Mouse (Mus musculus) B cell, adult 2 months (primary cell): ENCODE measurements around the gene Entpd7.

Source experiments
- DNase-seq, 2 experiments: peaks; one replicate each; pipeline ENCODE4 v3.0.0; 2022

Entpd7 gene

DNA sequence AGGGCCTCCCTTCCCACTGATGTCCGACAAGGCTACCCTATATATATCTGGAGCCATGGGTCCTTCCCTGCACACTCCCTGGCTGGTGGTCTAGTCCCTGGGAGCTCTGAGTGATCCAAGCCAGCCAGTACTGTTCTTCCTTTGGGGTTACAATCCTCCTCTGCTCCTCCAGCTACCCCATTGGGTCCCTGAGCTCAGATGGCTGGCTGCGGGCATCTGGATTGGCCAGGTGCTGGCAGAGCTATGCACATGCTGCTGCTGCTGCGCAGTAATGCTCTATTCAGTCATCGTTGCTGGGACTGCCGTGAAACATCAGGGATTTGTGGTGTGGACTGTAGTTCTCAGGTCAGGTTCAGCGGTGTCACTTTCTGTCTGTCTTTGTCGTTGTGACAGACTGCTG is 35.3 kb downstream of the Entpd7 start:
- DNase-seq: no peak

DNA sequence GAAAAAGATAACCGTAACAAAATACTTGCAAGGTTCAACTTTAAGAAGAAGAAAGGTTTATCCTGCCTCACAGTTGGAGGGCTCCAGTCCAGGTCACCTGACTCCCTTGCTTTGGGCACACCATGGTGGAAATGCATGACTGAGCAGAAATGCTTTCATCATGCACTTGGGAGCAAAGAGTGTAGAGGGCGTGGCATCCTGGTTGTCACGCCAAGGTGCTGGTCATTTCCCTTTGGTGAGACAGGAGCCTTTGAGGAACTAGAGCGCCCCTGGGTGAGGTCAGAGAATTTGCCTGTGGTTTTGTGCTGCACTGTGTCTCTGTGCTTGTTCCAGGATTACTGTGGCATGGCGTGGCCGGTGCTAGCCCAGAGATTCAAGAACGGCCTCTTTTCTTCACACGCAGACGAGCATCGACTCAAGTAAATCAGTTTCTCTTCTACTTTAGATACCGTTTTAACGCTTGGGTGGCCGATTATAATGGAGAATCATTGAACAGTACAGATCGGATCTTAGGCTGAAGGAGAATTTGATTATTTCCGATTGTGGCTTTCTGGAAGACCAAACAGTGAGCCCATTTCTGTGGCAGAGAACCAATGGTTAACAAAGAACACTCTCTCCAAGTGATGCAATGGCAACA is 37.2 kb downstream of the Entpd7 start:
- DNase-seq: peak; percentile 58 to 65

DNA sequence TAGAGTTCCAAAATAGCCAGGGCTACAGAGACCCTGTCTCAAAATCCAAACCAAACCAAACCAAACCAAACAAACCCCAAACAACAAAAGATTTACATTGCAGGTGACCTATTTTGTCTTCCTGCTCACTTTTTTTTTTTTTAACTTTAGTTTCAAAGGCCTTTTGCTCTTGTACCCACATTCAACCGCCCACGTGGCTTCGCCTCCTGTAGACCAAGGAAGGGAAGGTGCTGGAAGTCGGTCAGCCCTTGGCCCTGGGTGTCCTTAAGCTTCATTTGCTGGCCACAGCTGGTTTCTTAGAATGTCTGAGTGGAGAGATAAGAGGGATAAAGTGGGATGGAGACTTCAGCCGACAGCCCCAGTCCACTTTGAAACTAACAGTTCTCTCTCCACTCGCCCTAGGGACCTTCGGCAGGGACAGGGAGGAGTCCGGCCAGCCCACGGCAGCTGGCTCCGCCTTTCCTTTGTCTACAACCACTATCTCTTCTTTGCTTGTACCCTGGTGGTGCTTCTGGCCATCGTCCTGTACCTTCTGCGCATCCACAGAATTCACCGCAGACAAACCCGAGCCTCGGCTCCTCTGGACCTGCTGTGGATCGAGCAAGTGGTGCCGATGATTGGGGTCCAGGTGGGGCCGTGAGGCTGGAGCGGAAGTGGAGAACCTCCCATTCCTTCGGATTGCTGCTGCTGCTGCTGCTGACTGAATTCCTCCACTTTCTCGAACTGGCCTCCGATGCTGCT is 40.0 kb downstream of the Entpd7 start:
- no peak for DNase-seq

DNA sequence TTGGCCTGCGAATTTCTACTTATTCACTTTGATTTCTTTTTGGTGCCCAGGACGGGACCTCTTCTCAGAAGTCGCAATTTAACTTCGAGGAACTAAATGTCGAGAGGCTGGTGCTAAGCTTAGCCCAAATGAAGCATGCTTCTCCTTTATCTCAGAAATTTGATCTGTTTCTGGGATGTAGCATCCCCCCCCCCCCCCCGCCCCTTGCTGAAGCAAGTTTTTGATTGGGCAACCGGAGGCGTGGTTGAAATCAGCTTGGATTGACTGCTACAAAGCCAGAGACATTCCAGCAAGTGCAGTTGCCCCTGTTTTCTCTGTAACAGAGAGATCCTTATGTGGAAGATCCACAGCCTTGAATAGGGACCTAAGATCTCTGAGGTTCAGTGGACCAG is 40.6 kb downstream of the Entpd7 start:
- DNase-seq: no peak

DNA sequence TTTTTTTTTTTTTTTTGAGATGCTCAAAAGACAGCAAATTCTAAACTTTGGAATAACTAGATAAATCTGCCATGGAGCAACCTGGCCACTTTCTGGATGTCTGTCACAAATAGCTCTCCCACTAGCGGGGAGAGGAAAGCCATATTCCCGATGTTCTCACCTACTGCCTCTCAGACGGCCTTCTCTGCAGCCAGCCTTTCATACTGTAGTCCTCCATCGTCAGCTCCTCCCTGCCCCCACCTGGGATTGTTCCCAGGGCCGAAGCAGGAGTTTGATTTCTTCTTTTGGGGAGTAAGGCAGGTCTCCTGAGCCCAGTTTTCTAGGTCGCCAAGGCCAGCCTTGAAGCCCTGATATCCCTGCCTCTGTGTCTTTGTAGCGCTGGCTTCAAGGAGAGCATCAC is 41.7 kb downstream of the Entpd7 start:
- no peak for DNase-seq

GRCm38 (mm10) chr19:43738409-43738808 is 48.9 kb downstream of the Entpd7 start:
- DNase-seq: no peak

GRCm38 (mm10) chr19:43743401-43743800 is 53.9 kb downstream of the Entpd7 start:
- no peak for DNase-seq

DNA sequence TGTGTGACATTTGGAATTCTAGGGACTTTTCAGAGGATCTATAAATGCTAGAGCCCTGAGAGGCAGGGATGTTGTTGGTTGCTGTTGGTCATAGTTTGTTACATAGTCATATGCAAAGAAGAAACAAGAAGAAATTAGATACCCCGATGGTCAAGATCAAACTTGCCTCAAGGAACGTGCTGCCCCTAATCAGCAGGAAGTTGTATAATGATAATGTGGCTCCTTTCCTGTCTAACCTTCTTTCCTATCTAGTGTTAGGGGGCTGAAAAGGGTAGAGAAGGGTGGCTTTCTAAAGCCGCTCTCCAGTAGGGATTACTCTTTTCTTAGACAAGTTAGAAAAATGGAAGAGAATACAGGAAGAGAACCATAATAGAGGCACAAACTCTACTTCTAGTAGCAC is 56.3 kb downstream of the Entpd7 start:
- DNase-seq: no peak

DNA sequence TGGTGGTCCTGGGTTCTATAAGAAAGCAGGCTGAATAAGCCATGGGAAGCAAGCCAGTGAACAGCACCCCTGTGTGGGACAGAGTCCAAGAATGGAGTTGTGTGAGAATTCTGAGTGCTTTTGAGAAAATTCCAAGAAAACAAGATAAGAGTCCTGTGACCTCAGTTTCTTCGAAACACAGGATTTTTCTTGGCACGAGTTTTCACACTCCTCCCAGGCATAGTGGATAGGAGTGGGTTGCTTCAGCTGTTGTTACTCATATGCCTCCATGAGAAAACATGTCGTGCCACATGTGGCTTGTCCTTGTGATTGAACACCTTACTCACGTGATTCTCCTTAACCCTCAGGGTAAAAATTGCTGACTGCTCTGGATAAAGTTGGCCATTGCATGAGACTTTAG is 58.4 kb downstream of the Entpd7 start:
- DNase-seq: no peak

- DNase-seq: no peak
Measured at GRCm38 (mm10) chr19:43750008-43750407, 60.5 kb downstream of the Entpd7 start.

DNA sequence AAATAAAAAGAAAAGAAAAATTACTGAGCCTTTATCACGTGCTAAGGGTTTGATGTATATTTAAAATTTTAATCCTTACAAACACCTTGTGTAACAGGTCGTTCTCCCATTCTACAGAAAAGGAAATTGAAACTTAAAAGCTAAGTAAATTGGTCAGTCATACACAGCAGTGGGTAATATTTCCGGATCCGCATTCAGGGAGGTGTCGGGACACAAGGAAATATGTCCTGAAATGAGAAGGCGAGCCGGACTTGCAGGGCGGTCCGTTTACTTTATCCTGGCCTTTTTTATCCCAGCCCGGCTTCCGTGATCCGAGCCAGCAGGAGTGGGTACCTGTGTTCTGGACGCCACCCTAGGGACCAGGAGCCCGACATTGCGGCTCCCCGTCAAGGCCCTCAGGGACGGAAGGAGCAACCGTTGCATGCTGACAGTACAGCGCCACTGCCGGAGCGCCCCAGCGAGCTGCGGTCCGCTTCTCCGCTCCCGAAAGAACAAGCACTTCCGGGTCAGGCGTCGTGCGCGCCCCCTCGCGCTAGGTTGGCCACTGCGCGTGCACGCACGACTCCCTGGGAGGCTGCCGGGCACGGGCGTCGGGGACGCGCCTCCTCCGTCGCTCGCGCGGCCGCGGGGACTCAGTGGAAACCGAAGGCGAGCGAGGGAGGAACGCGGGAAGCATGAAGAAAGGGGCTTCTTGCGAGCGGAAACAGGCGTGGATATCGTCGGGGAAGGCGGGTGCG is 63.2 kb downstream of the Entpd7 start, which contains the start of the genes Cutc and Cox15:
TSS of gene Cutc (plus strand) at position 508 of the 737 bp plus-strand sequence.
TSS of gene Cox15 (minus strand) at position 512 of the 737 bp plus-strand sequence.
- DNase-seq: peak; percentile 95 to 96

- DNase-seq: peak; percentile 91 to 92
Measured at GRCm38 (mm10) chr19:43753226-43753835, 63.9 kb downstream of the Entpd7 start.

GRCm38 (mm10) chr19:43754237-43754636 is 64.8 kb downstream of the Entpd7 start:
- no peak for DNase-seq

DNA sequence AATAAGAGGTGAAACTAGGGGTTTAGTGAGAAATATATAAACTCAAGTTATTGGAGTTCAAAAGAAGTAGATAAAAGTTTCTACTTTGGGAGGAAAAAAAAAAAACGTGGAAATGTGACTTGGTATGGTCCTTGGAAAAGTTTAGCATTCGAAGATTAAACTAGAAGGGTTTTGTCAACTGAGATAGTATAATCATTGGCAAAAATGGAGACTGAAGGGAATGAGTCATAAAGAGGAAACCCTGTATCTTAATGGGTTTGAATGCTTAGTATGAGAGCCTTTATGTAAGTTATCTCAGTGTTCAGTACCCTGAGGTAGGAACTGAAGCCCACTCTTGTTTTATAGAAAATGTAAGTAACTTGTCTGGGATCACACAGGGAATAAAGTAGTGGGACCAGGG is 65.4 kb downstream of the Entpd7 start:
- DNase-seq: no peak

- peak; percentile 83 to 85 for DNase-seq
Measured at GRCm38 (mm10) chr19:43760504-43760903, 71.0 kb downstream of the Entpd7 start.

DNA sequence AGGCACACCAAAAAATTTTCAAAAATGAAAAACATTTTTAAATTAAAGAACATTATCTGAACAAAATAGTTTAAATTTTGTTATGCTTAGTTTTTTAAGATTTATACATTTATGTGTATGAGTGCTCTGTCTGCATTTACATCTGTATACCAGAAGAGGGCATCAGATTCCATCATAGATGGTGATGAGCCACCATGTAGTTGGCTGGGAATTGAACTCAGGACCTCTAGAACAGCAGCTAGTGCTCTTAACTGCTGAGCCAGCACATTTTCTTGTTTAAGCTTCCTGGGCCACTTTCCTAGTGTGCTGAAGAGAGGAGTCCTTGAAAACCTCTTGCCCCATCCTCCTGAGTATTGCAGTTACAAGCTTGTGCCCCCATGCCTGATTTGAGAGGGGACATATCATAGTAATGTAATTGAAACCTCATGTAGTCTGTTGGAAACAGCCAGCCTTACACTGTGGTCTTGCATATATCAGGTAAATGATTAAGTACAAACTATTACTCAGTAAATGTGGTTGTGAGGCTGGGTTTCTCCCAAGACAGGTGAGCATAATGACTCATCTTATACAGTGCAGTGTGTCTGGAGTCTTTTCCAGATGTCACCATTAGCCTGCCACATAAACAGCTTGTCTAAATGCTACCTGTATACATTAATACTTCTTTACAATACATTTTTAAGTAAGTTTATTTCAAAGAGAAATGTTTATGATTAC is 72.2 kb downstream of the Entpd7 start:
- DNase-seq: no peak

GRCm38 (mm10) chr19:43762410-43762809 is 72.9 kb downstream of the Entpd7 start:
- no peak for DNase-seq

GRCm38 (mm10) chr19:43766451-43766850 is 77.0 kb downstream of the Entpd7 start:
- DNase-seq: no peak

DNA sequence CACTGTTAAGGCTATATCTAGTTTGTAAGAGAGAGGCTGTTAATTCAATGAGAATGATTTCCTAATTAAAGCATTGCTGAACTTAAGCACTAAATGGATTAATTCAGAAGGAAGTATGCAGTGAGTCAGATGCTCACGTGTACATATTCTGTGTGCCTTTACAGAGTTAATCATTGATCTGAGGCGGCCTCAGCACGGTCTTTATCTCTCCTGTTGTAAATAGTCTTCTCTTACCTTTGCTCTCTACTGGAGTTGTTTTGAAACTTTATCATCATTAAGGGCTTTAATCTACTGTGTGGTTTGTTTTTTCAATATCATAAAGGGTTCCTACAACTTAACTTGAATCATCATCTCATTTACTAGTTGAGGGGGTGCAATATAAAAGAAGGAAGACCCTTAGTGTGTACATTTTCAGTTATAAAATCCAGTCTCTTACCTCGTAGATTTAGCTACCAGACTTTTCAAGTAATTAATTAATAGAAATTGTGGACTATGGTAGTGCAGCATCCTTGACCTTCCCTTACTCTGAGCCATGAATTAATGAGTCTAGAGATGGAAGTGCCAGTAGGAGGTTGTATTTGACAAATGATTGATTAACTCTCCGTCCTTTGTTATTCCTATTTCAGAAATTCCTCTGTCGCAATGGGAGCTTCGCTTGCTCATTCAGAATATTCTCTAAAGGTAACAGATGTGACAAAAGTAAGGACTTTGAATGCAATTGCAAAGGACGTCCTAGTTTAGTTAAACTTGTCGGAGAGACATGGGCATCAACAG is 78.3 kb downstream of the Entpd7 start:
- DNase-seq: no peak

DNA sequence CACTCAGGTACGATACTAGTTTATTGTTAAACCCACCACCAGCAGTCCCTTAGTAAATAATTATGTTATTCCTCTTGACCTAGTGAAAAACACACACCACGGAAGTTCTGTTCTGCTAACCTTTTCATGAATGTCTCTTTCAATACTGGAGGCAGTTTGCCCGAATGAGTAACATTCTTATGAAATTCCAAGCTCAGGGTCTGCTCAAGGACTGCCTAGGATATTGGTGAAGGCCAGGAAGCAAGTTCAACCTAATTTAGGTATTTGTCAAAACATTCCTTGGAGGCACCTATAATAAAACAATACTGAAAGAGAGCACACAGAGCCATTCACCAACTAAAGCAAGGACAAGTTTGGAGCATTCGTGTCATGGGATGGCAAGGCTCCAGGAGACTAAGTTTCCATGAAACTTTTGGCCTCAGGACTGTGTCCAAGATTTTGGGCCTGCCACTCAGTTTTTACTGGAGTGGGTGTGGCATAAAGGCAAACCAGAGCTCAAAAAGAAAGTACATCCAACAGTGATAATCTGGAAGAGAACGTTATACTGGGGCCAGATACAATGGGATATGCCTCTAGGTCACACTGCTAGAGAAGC is 80.0 kb downstream of the Entpd7 start:
- no peak for DNase-seq

DNA sequence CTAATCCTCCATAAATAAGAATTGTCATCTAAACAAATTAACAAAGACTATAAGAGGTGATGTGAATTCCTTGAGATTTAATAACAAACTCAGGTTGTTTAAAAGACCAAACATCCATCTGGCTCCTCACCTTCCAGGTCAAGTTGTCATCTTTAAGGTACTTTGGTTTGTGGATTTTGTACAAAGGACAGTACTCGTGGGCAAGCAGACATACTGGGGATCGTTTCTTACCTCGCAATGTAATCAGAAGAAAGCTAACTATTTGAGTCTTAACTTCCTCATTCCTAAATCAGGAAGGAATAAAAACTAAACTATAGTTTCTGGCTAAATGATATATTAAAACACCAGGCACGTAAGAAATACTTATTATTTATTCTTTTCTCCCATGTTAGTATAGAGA is 81.1 kb downstream of the Entpd7 start:
- no peak for DNase-seq
